Mouse (Mus musculus): ENCODE data around the gene Cxxc4. TPM values are rescaled to one million over a fixed set of nuclear protein-coding genes. Genes with fewer than 3 reads are reported as not detected.
"Not testable (repeated sequence)": the region's sequence is repeated elsewhere in the genome, so short reads cannot be mapped to it uniquely, and the experiment has no call there.

Cxxc4 gene
- polyA plus RNA-seq, 1 experiment from 2014 or later: 4.5 TPM

GRCm38 (mm10) chr3:134210950-134211349, 25.3 kb upstream of the Cxxc4 start:
- WGBS: 52% methylated on average over 6 of the region's 6 CpGs
- Histone ChIP-seq H3K9me3 (ENCODE audit: control insufficient read depth, low read length) (no peaks in the 10 kb centered on the region), H3K36me3 (ENCODE audit: control insufficient read depth, insufficient read depth, low read length) (no peaks in the 10 kb centered on the region), H3K4me1 (replicated peaks; ENCODE audit: control insufficient read depth, insufficient read depth) (no peaks in the 10 kb centered on the region), H3K27me3 (ENCODE audit: control insufficient read depth, insufficient read depth, low read length) (no peaks in the 10 kb centered on the region), H3K4me2 (replicated peaks; ENCODE audit: low read depth) (no peak overlapping the region), H3K4me3 (ENCODE audit: low read depth, low read length) (no peak overlapping the region), H3K27ac (replicated peaks) (no peak overlapping the region), H3K9ac (ENCODE audit: low read length) (no peak overlapping the region)
- DNase-seq (ENCODE audit: low spot score): no peak
- TF ChIP-seq CTCF (IDR thresholded peaks at IDR 0.05; ENCODE audit: low read depth): no peak
- TF ChIP-seq EP300 (optimal IDR thresholded peaks at IDR 0.05): no peak
- 0 out of 2 replicates have a peak, but pooled peaks have one; percentile 56 for ATAC-seq (ENCODE audit: low FRiP score, low TSS enrichment)

GRCm38 (mm10) chr3:134219881-134220280, 16.4 kb upstream of the Cxxc4 start:
- not testable (repeated sequence) for H3K27me3 ChIP-seq (ENCODE audit: control insufficient read depth, insufficient read depth, low read length); H3K9me3 ChIP-seq (ENCODE audit: control insufficient read depth, low read length); H3K27ac ChIP-seq (replicated peaks); ATAC-seq (ENCODE audit: low FRiP score, low TSS enrichment); DNase-seq (ENCODE audit: low spot score); H3K4me3 ChIP-seq (ENCODE audit: low read depth, low read length); H3K36me3 ChIP-seq (ENCODE audit: control insufficient read depth, insufficient read depth, low read length); H3K4me1 ChIP-seq (replicated peaks; ENCODE audit: control insufficient read depth, insufficient read depth); H3K9ac ChIP-seq (ENCODE audit: low read length); H3K4me2 ChIP-seq (replicated peaks; ENCODE audit: low read depth)

GRCm38 (mm10) chr3:134221002-134221401, 15.3 kb upstream of the Cxxc4 start:
- ATAC-seq (ENCODE audit: low FRiP score, low TSS enrichment): no peak
- Histone ChIP-seq H3K9ac (ENCODE audit: low read length) (no peak overlapping the region), H3K9me3 (ENCODE audit: control insufficient read depth, low read length) (no peaks in the 10 kb centered on the region), H3K4me1 (replicated peaks; ENCODE audit: control insufficient read depth, insufficient read depth) (no peaks in the 10 kb centered on the region), H3K27ac (replicated peaks) (no peak overlapping the region), H3K4me2 (replicated peaks; ENCODE audit: low read depth) (no peak overlapping the region), H3K27me3 (ENCODE audit: control insufficient read depth, insufficient read depth, low read length) (no peaks in the 10 kb centered on the region), H3K36me3 (ENCODE audit: control insufficient read depth, insufficient read depth, low read length) (no peaks in the 10 kb centered on the region), H3K4me3 (ENCODE audit: low read depth, low read length) (no peak overlapping the region)
- 43% methylated on average over 2 of the region's 2 CpGs for WGBS
- TF ChIP-seq CTCF (IDR thresholded peaks at IDR 0.05; ENCODE audit: low read depth): no peak
- TF ChIP-seq EP300 (optimal IDR thresholded peaks at IDR 0.05): no peak
- no peak for DNase-seq (ENCODE audit: low spot score)

DNA sequence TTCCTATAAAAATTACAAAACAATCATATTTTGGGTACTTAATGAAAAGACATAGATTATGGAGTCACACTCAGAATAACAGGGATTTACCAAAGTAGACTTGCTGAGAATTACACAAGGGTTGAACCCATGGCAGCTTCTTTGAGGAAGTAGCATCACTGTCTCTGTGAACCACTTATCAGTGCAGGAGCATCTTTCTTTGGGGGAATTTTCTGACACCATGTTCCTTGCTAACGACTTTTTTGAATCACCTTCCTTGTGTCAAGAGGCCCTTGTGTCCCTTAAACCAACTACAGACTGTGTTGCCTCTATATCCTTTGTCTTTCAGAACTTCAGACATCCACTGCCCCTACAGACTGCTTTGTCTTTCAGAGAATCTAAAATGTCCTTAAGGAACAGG, 13.7 kb upstream of the Cxxc4 start:
- TF ChIP-seq CTCF (IDR thresholded peaks at IDR 0.05; ENCODE audit: low read depth): no peak
- no peak for TF ChIP-seq EP300 (optimal IDR thresholded peaks at IDR 0.05)
- Histone ChIP-seq H3K4me3 (ENCODE audit: low read depth, low read length) (no peak overlapping the region), H3K27ac (replicated peaks) (no peak overlapping the region), H3K4me1 (replicated peaks; ENCODE audit: control insufficient read depth, insufficient read depth) (no peaks in the 10 kb centered on the region), H3K9ac (ENCODE audit: low read length) (no peak overlapping the region), H3K4me2 (replicated peaks; ENCODE audit: low read depth) (no peak overlapping the region), H3K27me3 (ENCODE audit: control insufficient read depth, insufficient read depth, low read length) (no peaks in the 10 kb centered on the region), H3K36me3 (ENCODE audit: control insufficient read depth, insufficient read depth, low read length) (no peaks in the 10 kb centered on the region), H3K9me3 (ENCODE audit: control insufficient read depth, low read length) (no peaks in the 10 kb centered on the region)
- no peak for DNase-seq (ENCODE audit: low spot score)
- 61% methylated on average over 1 of the region's 1 CpGs for WGBS
- ATAC-seq (ENCODE audit: low FRiP score, low TSS enrichment): no peak

DNA sequence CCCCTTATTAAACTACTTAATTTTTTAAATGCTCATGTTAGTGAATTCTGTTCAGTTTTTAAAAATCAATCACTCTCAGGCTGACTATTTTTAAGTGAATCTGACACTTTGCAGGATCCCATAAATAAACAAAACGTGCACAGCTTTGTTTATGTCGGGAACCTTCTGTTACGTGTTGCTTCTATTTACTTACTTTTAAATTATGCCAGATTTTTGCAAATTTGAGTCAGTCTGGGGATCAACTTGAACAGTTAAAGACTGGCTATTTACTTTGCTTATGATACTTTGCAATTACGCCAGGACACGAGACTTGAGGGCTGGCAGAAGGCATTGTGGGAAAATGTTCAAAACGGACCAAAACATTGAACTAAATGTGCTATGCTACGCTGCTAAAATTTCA, 12.3 kb upstream of the Cxxc4 start:
- DNase-seq (ENCODE audit: low spot score) (no peak), ATAC-seq (ENCODE audit: low FRiP score, low TSS enrichment) (no peak)
- TF ChIP-seq EP300 (optimal IDR thresholded peaks at IDR 0.05): no peak
- TF ChIP-seq CTCF (IDR thresholded peaks at IDR 0.05; ENCODE audit: low read depth): no peak

GRCm38 (mm10) chr3:134225928-134226327, 10.4 kb upstream of the Cxxc4 start:
- Histone ChIP-seq H3K4me1 (replicated peaks; ENCODE audit: control insufficient read depth, insufficient read depth) (no peaks in the 10 kb centered on the region), H3K36me3 (ENCODE audit: control insufficient read depth, insufficient read depth, low read length) (no peaks in the 10 kb centered on the region), H3K27me3 (ENCODE audit: control insufficient read depth, insufficient read depth, low read length) (no peaks in the 10 kb centered on the region), H3K9ac (ENCODE audit: low read length) (no peak overlapping the region), H3K9me3 (ENCODE audit: control insufficient read depth, low read length) (no peaks in the 10 kb centered on the region), H3K27ac (replicated peaks) (no peak overlapping the region), H3K4me3 (ENCODE audit: low read depth, low read length) (no peak overlapping the region), H3K4me2 (replicated peaks; ENCODE audit: low read depth) (no peak overlapping the region)
- TF ChIP-seq CTCF (IDR thresholded peaks at IDR 0.05; ENCODE audit: low read depth) (no peak), EP300 (optimal IDR thresholded peaks at IDR 0.05) (no peak)
- ATAC-seq (ENCODE audit: low FRiP score, low TSS enrichment) (no peak), DNase-seq (ENCODE audit: low spot score) (no peak)
- WGBS: 94% methylated on average over 3 of the region's 3 CpGs

More for the DNA sequence above, 12.3 kb upstream of the Cxxc4 start:
- Histone ChIP-seq H3K4me1 (replicated peaks; ENCODE audit: control insufficient read depth, insufficient read depth) (no peaks in the 10 kb centered on the region), H3K4me3 (ENCODE audit: low read depth, low read length) (no peak overlapping the region), H3K27me3 (ENCODE audit: control insufficient read depth, insufficient read depth, low read length) (no peaks in the 10 kb centered on the region), H3K9ac (ENCODE audit: low read length) (no peak overlapping the region), H3K27ac (replicated peaks) (no peak overlapping the region), H3K4me2 (replicated peaks; ENCODE audit: low read depth) (no peak overlapping the region), H3K9me3 (ENCODE audit: control insufficient read depth, low read length) (no peaks in the 10 kb centered on the region), H3K36me3 (ENCODE audit: control insufficient read depth, insufficient read depth, low read length) (no peaks in the 10 kb centered on the region)
- 63% methylated on average over 7 of the region's 7 CpGs for WGBS
